Mouse (Mus musculus): ENCODE results near the gene Olfr837. TPM values are rescaled to one million over a fixed set of nuclear protein-coding genes. Genes with fewer than 3 reads are reported as not detected.

Gene Olfr837
- polyA plus RNA-seq (2015; fragmentation: Nextera tagmentation; extraction: Ambion mirVana), result not detected in 2 replicates

GRCm38 (mm10) chr9:19136017-19136416 lies at the start of gene Olfr837:
Olfr837 (plus strand) TSS chr9:19136317.

GRCm38 (mm10) chr9:19120082-19120481 lies 16.0 kb upstream of the Olfr837 start, which contains the start of gene Olfr836:
Olfr836 (plus strand) TSS chr9:19120382.

GRCm38 (mm10) chr9:19177212-19177611 lies 41.1 kb downstream of the Olfr837 start, which contains the start of gene Olfr839-ps1:
Olfr839-ps1 (minus strand) TSS chr9:19177312.

Other genes with a start within 250 kb of the Olfr837 start
- gene Olfr832, start 199.2 kb upstream of the Olfr837 start, polyA plus RNA-seq (2015; fragmentation: Nextera tagmentation; extraction: Ambion mirVana), result not detected in 2 replicates
- not detected in 2 replicates for gene Olfr834, start 148.3 kb upstream of the Olfr837 start, polyA plus RNA-seq (2015; fragmentation: Nextera tagmentation; extraction: Ambion mirVana)
- not detected in 2 replicates for gene Olfr835, start 103.6 kb upstream of the Olfr837 start, polyA plus RNA-seq (2015; fragmentation: Nextera tagmentation; extraction: Ambion mirVana)
- not detected in 2 replicates for gene Olfr836, start 15.9 kb upstream of the Olfr837 start, polyA plus RNA-seq (2015; fragmentation: Nextera tagmentation; extraction: Ambion mirVana)
- gene Olfr839-ps1, start 41.0 kb downstream of the Olfr837 start, polyA plus RNA-seq (2015; fragmentation: Nextera tagmentation; extraction: Ambion mirVana), result not detected in 2 replicates
- gene Olfr843, start 115.7 kb downstream of the Olfr837 start, polyA plus RNA-seq (2015; fragmentation: Nextera tagmentation; extraction: Ambion mirVana), result not detected in 2 replicates
- not detected in 2 replicates for gene Olfr844, start 180.0 kb downstream of the Olfr837 start, polyA plus RNA-seq (2015; fragmentation: Nextera tagmentation; extraction: Ambion mirVana)
- gene Olfr845, start 200.1 kb downstream of the Olfr837 start, polyA plus RNA-seq (2015; fragmentation: Nextera tagmentation; extraction: Ambion mirVana), result not detected in 2 replicates
- not detected in 2 replicates for gene Olfr846, start 227.7 kb downstream of the Olfr837 start, polyA plus RNA-seq (2015; fragmentation: Nextera tagmentation; extraction: Ambion mirVana)
- not detected in 2 replicates for gene Olfr847, start 242.4 kb downstream of the Olfr837 start, polyA plus RNA-seq (2015; fragmentation: Nextera tagmentation; extraction: Ambion mirVana)

Data from neural tube, postnatal 0 days (tissue).